Mouse (Mus musculus): Measurements from ENCODE around the gene Bmper.

Bmper gene

DNA sequence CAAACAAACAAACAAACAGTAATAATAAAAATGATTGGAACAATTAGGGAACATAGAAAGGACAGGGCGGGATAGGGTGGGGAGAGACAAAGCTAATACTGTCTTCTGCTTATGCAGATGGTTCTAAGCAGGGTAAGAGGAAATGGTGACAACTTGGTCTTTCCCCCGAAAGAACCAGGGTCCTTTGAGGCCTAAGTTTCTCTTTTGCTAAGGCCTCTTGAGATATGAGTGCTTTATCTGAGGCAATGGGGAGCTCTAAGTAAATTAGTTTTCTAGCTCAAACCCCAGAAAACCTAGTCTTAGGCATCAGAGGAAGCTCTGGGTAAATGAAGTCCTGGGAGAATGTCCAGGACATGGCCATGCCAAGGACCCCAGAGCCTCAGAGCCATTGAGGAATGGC, 141.2 kb downstream of the Bmper start:
- no peak for DNase-seq (ENCODE audit: inconsistent ontology term)

DNA sequence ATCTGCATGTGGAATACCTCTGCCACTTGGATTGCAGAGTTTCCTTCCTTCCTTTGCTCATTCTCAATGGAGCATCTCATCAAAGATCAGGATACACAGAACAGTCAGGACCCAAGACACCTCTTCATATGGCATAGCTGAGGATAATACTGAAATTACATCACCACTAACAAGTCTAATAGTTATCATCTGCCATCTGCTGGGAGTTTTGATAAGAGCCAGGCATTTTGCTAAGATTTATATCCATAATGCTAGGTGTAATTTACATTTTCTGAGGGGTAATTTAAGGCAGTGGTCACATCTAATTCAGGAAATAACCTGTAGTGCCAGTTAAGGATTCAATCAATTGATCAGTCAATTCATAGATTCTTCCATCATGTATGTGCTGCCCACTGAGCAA, 145.2 kb downstream of the Bmper start:
- no peak for DNase-seq (ENCODE audit: inconsistent ontology term)

DNA sequence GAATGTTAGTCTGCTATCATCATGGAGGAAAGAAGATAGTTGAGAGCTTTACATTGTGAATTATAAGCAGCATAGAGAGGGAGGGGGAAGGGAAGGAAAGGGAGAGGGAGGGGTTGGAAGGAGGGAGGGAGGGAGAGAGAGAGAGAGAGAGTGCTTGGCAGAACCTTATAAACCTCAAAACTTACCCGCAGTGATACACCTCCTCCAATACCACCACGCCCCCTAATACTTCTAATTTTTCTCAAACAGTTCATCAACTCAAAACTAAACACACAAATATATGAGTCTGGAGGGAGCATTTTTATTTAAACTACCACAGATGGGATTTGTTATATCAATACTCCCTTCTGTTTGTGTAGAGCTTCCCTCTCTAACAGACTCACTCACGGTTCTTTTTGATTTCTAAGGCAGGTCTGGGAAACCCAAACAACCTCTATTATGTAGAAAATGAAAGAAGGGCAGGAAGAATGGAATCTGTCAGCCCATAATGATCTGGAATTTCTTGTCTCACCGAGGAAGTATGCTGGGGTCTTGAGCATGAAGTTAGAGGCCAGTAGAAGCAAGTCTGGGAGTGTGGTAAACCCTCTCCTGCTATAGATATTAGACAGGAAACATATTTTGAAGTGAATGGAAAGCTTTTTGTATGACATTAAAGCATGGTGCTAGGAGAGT, 152.0 kb downstream of the Bmper start:
- peak; percentile 92 for DNase-seq (ENCODE audit: inconsistent ontology term)

DNA sequence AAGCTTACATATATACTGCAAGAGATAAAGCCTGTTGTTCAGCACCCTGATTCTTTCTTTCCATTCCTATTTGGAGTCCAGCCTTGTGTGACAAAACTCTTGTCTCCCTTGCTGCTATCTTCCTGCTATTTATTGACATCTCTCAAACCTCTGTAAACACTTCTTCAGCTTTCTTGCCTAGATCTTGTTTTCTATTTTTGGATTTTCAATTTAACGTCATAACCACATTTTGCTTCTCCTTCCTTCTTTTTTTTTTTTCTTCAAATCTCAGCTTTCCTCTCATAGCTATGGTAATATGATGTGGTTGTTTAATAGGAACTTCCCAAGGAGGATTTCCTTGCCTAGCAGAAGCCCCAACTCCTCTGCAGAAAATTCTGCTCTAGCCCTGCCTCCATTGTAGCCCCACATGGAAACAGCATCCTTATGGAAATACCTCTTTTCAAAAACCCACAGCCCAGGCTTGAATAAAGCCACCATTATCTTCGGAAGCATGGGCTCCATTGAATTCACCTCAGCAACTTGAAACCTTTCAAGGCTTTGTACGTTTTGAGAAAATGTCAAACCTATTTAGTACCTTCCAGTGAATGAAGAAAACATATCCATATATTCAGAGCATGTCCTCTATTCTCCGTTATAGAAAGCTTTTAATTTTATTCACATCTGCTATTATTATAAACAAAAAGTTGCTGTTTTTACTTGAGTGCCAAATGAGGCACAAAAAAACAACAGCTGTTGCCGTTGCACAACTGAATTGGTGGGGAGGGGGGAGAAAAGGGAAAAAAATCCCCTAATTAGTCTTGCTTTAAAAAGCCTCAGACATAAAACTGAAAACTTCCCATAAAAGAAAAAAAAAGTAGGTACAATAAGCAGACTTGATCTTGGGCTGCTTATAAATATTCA, 155.2 kb downstream of the Bmper start:
- peak; percentile 14 for DNase-seq (ENCODE audit: inconsistent ontology term)

DNA sequence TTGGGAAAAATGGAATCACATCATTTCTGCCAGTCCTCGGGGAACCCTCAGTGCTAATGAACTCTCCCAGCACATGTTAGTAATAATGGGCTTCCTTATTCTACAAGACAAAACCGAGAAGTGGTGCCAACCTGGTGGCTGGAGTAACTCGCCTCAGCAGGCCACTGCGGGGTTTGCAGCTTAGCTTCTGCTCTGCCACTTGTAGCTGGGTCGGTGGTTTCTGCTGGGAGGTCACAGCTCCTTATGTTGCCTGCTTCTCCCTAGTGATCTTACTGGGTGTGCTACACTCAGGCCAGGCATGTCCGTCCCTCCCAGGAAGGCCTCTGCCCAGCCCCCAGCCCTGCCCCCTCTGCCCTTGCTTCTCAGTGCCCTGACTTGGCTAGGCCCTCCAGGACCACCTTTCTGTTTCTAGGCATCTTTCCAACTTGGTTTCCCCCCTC, 155.9 kb downstream of the Bmper start:
- DNase-seq (ENCODE audit: inconsistent ontology term), result peak; percentile 82

DNA sequence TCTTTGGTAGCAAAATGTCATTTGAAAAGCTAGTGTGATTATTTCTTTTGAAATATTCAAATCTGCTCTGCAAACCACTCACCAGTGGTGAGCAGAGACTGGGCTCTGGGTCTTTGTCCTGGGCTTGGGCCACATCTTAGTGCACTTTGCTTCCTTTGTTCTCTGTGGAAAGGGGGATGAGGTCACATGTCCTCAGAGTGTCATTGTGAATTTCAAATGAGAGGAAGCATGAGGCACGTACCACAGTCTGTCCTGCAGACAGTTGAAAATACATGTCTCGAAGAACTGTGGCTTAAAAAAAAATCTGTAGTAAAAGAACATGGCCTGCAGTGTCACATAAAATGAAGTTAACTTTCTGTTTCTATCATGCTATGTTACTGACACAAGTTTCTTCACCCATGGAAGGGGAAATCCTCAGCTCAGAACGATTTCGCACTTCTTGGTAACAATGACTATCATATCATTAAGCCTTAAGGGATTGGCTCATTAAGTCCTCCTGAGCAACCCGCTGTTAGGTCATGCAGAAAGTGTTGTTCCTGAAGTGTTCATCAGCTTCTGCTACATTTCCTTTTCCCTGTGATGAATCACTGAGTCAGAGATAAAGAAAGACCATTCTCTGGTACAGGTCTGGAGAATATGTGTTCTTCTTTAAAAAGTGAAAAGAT, 157.4 kb downstream of the Bmper start:
- peak; percentile 37 for DNase-seq (ENCODE audit: inconsistent ontology term)

DNA sequence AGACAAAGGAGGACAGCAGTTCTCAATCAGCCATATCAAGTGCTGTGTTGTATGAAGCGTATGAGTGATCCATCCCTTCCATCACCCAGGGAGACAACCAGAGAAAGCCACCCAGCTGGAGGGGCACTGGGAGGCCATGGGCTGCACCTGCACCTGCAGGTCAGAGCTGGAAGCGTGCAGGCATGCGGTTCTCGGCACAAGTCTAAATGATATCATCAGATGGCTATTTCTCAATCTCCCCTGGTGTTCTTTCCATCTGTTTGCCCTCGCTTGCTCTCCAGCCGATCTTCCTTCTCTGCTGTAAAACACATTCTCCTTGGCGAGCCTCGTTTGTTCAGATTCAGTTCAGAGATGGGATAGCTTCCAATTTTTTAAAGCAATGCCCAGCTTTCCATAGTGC, 160.4 kb downstream of the Bmper start:
- DNase-seq (ENCODE audit: inconsistent ontology term), result peak; percentile 54

DNA sequence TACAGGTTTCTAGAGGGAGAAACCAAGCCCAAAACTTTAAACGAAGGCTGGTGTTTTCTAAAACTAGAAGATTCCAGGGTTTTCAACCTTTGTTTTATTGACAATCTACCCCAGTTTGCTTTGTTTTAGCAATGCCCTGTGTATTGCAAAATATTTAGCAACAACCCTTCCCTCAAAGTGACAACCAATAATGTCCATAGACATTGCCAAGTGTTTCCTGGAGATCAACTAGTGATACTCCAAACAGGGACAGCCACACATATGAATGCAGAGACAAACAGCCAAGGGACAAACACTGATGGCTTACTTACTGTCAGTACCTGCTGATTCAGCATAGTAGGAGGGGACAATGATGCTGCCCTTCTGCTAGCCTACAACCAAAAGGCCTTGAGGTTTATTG, 161.0 kb downstream of the Bmper start:
- DNase-seq (ENCODE audit: inconsistent ontology term), result no peak

DNA sequence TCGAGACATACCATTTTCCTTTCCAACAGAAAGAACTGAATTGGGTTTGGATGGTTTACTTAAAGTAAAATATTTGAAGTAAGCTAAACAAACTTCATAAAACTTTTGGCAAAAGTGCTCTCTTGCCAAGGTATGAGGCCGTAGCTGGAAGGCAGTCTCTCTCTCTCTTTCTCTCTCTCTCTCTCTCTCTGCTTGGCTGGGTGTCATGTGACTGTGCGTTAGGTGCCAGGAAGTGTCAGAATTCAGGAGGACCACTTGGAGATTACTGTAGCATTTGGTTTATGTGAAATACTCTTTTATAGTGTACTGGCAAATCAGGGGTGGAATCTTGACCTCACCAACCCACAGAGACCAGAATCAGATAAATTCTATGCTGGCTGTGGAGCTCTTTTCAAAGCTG, 162.0 kb downstream of the Bmper start:
- DNase-seq (ENCODE audit: inconsistent ontology term), result no peak

DNA sequence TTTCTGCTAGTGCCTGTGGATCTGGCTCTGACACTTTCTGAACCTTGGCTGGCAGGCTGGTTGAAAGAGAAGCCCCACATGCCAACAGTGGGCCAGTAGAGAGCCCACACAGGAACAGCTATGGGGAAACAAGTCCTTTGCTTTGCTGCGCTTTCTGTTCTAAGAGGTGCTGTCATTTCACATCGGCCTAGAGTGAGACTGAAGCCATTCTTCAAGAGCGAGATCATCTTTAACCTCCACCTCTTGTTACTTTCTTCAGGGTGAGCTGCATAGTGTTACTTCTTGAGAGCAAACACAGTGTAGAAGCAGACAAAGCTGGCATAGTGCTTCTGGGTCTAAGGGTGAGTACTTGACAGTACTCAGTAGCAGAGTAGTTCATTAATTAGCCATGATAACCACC, 163.3 kb downstream of the Bmper start:
- DNase-seq (ENCODE audit: inconsistent ontology term), result peak; percentile 70

DNA sequence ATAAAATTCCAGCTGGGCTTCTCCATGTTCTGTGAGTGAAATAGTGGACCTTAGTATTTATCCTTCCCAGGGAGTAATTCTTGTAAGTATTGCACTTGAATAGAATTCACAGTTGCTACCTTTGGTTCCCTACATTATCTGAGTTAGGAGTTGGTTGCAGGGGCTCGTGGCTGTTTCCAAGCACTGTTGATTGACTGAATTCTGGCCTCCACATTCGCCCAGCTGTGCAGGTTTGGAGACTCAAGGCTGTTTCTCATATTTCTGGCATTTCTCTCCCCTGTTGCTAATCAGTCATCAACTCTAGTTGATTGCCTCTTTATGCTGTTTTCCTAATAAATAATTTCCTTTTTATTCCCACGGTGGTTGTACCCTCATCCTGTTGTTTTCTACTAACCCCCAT, 167.2 kb downstream of the Bmper start:
- DNase-seq (ENCODE audit: inconsistent ontology term), result no peak

DNA sequence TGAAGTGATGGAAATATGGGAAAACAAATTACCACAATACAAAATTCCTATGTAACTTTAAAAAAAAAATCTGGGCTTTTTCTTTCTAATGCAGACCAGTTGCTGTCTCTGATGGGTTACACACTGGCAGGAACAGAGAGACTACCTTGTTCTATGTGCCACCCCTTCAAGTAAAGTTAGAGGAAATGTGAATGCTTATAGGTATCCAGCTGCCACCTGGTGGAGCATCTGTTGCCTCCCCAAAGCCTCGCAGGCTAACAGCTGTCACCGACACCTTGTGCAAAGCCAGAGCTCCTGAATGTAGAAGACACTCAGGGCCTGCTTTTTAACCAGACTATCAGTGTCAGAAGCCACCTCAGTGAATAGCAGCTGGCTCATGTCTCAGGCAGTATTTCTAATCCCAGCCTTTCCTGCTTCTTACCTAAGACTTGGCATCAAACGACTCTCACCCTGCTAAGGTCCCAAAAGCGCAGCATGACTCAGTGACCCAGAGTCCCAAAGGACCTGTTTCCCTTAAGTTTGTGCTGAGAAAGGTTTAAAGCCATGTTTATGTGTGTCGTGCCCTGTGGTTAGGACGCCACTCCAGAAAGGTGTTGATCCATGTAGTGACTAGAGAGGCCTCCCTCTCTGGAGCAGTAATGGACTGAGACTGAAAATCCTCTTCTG, 171.9 kb downstream of the Bmper start:
- no peak for DNase-seq (ENCODE audit: inconsistent ontology term)

DNA sequence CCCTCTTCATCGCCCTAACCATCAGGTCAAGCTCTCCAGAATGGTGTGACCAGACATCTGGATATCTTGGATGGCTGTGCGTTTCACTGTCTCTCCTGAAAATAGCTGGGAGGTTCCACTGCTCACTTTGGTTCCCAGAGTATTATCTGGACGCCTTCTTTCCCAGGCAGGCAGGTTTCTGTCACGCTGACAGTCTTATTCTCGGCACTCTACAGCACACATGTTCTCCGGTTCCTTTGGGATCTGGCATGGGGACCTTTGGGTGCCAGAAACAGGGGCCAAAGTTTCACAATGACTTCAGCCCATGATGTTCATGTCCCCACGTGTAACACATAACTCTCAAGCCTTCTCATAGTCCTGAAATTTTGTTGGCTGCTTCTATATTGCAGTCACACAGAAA, 173.3 kb downstream of the Bmper start:
- no peak for DNase-seq (ENCODE audit: inconsistent ontology term)

DNA sequence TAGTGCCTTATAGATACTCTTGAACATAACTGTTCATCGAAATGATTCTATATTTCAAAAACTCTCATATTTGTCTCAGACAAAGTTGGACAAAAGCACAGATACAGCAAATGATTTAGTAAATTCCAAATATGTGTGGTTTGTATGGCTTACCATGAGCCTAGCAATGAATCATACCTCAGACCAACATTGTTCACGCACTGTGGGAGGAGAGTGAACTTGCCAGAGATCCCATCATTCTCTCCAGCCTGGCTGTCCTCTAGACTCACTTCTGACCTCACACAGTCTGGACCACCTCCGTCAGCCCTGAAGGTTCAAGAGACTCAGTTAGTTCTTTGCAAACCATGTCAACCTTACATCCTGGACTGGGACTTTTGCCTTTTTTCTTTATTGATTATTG, 175.0 kb downstream of the Bmper start:
- peak; percentile 55 for DNase-seq (ENCODE audit: inconsistent ontology term)

DNA sequence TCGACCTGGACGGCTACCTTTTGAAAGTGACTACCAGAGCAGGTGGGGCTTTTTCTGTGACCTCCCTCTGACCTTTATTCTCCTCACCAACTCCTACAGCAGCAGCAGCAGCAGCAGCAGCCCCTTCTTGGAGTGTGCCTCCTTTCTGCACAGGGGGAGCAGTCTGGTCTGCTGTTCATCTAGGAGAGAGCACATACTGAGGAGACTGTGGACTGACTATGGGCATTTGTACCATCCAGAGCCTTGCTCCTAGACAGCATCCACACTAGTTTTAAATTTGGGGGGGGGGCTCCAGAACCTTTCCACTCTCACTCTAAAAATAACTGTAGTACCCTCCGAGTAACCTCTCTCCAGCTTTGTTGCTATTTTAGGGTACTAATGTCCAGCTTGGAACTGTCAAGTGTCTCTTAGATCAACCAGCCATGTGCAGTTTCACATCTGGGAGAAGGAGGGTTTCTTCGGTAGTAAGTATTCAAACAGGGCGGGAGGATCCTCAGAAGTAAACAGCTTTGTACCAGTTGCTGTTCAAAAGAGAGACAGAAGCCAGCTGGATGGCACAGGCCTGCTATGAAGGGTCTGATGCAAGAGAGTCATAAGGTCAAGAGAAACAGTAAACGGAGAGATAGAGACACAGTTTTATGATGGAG, 176.9 kb downstream of the Bmper start:
- no peak for DNase-seq (ENCODE audit: inconsistent ontology term)

DNA sequence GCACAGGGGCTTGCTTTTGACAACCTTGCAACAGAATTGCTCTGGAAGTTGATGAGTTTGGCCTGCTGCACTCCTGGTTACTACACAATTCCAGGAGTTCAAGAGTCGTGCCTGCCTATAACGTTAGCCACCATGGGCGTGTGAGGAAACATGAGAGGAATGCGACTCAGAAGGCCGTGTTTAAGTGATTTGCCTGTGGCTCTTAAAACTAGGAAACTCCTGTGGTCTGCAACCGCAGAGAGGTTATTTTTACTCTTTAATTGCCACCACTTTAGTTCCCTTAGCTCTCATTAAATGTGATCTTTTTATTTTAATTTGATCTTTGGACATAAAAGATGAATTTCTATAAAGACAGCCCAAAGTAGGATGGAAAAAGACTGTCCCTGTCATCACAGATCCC, 184.5 kb downstream of the Bmper start:
- peak; percentile 61 for DNase-seq (ENCODE audit: inconsistent ontology term)

DNA sequence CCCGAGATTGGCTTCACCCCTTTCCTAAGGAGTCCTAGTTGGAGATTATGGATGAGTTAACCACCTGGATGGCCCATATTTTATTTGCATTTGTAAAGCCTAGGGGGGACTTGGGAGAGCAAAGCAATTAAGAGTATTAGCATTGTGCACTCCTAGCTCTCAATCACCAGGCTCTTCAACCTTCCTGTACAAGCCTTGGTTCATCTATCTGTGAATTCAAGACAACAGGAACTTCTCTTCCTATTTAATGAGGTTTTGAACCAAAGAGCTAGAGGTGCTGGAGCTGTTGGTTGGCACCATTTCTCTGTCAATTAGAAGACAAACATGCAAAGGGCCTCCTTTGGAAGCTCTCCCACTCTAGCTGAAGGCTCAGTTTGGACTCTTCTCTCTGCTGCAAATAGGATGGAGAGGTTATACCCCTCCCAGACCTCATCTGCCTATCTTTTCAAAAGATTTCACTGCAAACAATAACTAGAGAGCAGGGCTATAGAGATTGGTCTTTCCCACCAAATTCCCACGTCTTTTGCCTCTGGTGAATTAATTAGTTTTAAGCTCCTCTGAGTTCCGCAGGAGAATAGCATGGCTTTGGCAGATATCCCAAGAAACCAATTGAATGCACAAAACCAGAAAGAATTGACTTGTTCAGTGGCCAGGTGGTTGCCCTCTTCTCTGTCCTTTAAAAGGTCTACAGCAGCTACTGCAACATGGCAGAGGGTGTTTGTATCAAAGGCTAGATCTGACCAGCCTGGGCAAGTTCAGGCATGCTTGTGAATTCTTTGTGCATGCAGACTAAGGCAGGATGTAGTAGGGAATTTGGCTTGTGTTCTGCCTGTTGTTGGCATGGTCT, 185.3 kb downstream of the Bmper start:
- peak; percentile 85 for DNase-seq (ENCODE audit: inconsistent ontology term)

DNA sequence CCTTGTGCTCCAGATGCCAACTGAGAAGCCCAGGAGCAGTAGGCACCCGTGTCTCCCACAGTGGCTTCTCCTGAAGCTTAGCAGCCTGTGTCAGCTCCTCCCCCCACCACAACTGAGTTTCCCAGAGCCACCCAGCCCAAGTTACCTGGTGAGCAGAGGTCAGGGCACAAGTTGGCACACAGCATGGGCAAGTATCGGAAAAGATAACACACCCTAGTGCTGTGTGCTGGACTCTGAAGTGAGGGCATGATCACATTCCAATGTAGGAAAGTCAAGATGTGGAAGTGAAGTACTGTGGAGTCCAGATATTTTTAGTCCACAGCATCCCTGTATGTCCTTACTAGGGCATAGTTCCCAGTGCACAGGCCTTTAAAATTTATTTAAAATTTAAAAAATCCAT, 187.7 kb downstream of the Bmper start:
- no peak for DNase-seq (ENCODE audit: inconsistent ontology term)

DNA sequence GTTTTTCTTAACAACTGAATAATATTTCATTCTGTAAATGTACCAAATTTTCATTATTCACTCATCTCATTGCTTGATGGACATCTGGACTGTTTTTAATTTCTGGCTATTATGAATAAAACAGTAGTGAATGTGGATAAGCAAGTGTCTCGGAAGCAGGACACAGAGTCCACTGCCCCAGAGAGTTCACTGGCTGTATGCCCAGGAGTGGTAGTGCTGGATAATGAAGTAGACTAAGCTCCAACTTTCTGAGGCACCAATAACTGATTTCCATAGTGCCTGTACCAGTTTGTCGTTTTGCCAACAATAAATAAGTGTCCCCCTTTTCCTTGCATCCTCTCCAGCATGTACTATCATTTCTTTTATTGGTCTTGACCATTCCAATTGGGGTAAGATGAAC, 190.1 kb downstream of the Bmper start:
- DNase-seq (ENCODE audit: inconsistent ontology term), result no peak

DNA sequence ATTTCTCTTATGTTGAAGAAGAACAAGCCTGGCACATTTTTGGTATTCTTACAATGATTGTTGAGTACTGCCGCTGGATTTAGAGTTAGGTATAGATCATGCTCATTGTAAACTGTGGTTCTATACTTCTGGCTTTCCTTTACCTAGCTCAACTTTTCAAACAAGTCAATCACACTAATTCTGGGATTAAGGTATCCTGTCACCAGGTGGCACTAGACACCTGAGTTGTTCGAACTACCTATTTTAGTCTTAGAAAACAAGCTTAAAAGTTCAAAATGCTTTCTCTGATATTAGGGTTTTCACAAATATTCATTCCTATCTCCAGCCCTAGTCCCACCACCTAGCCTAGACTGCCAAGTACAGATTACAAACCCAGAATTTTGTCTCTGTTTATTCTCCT, 196.2 kb downstream of the Bmper start:
- DNase-seq (ENCODE audit: inconsistent ontology term), result no peak

DNA sequence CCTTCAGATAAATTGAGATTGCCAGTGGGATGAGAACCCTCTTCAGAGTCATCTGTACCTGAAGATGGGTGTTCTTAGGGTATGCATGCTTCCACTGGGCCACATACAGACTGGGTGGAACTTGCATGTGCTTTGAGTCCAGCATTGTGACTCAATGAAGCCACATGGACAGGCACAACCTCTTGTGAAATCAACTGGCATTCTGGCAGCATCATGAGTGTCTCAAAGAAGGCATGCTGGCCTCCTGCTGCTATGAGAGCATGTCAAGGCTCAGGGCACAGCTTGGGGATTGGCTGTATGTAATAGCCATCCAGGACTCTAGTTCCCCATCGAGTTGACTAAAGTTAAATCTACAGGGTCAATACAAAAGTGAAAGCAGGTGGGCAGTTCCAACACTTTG, 200.9 kb downstream of the Bmper start:
- no peak for DNase-seq (ENCODE audit: inconsistent ontology term)
